Mouse (Mus musculus): ENCODE data around the gene Dennd2c.

DNA sequence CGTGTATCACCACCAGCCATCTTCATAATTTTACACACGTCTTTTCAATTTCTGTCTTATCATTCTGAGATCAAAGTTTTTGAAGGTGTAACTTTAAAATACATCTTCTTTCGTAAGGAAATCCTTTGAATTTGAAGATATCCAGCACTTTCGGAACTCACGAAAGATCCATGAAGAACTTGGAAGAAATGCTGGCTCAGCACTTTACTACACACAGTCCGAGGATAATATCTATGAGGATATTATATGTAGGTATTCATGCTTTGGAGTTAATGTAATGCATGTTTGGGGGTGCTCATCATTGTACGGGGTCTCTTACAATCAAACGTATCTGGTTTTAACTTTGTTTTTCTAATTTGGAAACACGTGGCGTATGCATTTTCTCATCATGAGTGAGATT lies 30.7 kb downstream of the Dennd2c start:
- TF ChIP-seq POLR2A (IDR thresholded peaks at IDR 0.05; ENCODE audit: low read depth, low read length) (no peak), CTCF (IDR thresholded peaks at IDR 0.05; ENCODE audit: extremely low read depth, insufficient read length, insufficient replicate concordance, low read depth, low read length) (no peak)

Data from small intestine, adult 2 months (tissue).